Mouse (Mus musculus): Measurements from ENCODE around the gene H2-Ob.
"Not testable (repeated sequence)": the region's sequence is repeated elsewhere in the genome, so short reads cannot be mapped to it uniquely, and the experiment has no call there.

- not testable (repeated sequence) for TF ChIP-seq POLR2A (IDR thresholded peaks at IDR 0.05; ENCODE audit: borderline replicate concordance, extremely low read depth, low read depth, low read length); CTCF (IDR thresholded peaks at IDR 0.05; ENCODE audit: insufficient read depth, low read length)
Observed at GRCm38 (mm10) chr17:34219801-34220200, 18.9 kb upstream of the H2-Ob start.
